Mouse (Mus musculus) 3134 (cell line): ENCODE data around the gene A930004D18Rik.

Experiments
- DNase-seq: peaks from one replicate; pipeline ENCODE4 v3.0.0-alpha.2; 2011; ENCODE audit warnings: low spot score; ENCODE audit not compliant: insufficient read length; ENCODE audit errors: extremely low read depth

A930004D18Rik gene

GRCm38 (mm10) chr2:18039566-18040290 lies 2.2 kb upstream of the A930004D18Rik start:
- DNase-seq: no peak

- no peak for DNase-seq
These were observed 1.4 kb upstream of the A930004D18Rik start for GRCm38 (mm10) chr2:18038895-18039371.

- no peak for DNase-seq
These were observed 710 bp upstream of the A930004D18Rik start for GRCm38 (mm10) chr2:18038141-18038752.

GRCm38 (mm10) chr2:18034371-18035250 lies 2.9 kb downstream of the A930004D18Rik start:
- DNase-seq: no peak

GRCm38 (mm10) chr2:18033166-18034108 lies 4.1 kb downstream of the A930004D18Rik start:
- DNase-seq: no peak

GRCm38 (mm10) chr2:18032538-18032895 lies 5.0 kb downstream of the A930004D18Rik start:
- DNase-seq: no peak

- DNase-seq: no peak
These were observed 5.6 kb downstream of the A930004D18Rik start for GRCm38 (mm10) chr2:18031831-18032537.

- DNase-seq: no peak
These were observed 6.2 kb downstream of the A930004D18Rik start for GRCm38 (mm10) chr2:18031271-18031821.

GRCm38 (mm10) chr2:18030581-18030980 lies 7.0 kb downstream of the A930004D18Rik start:
- DNase-seq: no peak

GRCm38 (mm10) chr2:18029656-18030055 lies 7.9 kb downstream of the A930004D18Rik start:
- no peak for DNase-seq

GRCm38 (mm10) chr2:18028140-18029021 lies 9.2 kb downstream of the A930004D18Rik start:
- DNase-seq: peak; percentile 96

GRCm38 (mm10) chr2:18027448-18028139 lies 9.9 kb downstream of the A930004D18Rik start:
- DNase-seq: peak; percentile 94

- no peak for DNase-seq
These were observed 11.2 kb downstream of the A930004D18Rik start for GRCm38 (mm10) chr2:18026116-18026947.

- DNase-seq: no peak
These were observed 11.8 kb downstream of the A930004D18Rik start for GRCm38 (mm10) chr2:18025781-18026115.

- no peak for DNase-seq
These were observed 12.4 kb downstream of the A930004D18Rik start for GRCm38 (mm10) chr2:18025116-18025515.

- no peak for DNase-seq
These were observed 14.7 kb downstream of the A930004D18Rik start for GRCm38 (mm10) chr2:18022886-18023285.

GRCm38 (mm10) chr2:18019122-18019521 lies 18.4 kb downstream of the A930004D18Rik start:
- no peak for DNase-seq
